Mouse (Mus musculus) myocyte (in vitro differentiated cells): ENCODE results near the gene Atp5e.

Experiments
- MYOD1 ChIP-seq, 3 experiments: IDR thresholded peaks; one replicate each; pipeline ENCODE4 v1.6.1; 2011; ENCODE audit warnings: control low read depth in 2 of 3, low read depth in 2 of 3, mild to moderate bottlenecking in 2 of 3, moderate library complexity in 1 of 3; ENCODE audit not compliant: insufficient read length in 2 of 3, control insufficient read depth in 1 of 3
- POLR2AphosphoS2 ChIP-seq: IDR thresholded peaks from one replicate; pipeline ENCODE4 v1.6.1; 2011; ENCODE audit warnings: low read depth, control low read depth; ENCODE audit not compliant: insufficient read length
- USF1 ChIP-seq: IDR thresholded peaks from one replicate; pipeline ENCODE4 v1.6.1; 2011; ENCODE audit warnings: low read depth, mild to moderate bottlenecking, control low read depth, moderate library complexity

GRCm38 (mm10) chr2:174436916-174437696, 26.8 kb downstream of the Atp5e start:
- TF ChIP-seq POLR2AphosphoS2: no peak
- no peak for TF ChIP-seq MYOD1 (IDR thresholded peaks at IDR 0.05; ENCODE audit: control insufficient read depth in 1 of 3, insufficient read length in 2 of 3, low read depth in 2 of 3)
- no peak for TF ChIP-seq USF1
